Mouse (Mus musculus) CD4-positive, CD25-positive, alpha-beta regulatory T cell, adult 4 months (primary cell): Measurements from ENCODE around the gene Arhgap24. TPM values are rescaled to one million over a fixed set of nuclear protein-coding genes. Genes with fewer than 3 reads are reported as not detected.
"Not testable (repeated sequence)": the region's sequence is repeated elsewhere in the genome, so short reads cannot be mapped to it uniquely, and the experiment has no call there.

Experiments
- ATAC-seq: one replicate; pipeline ENCODE4 v1.8.0; 2017
- polyA plus RNA-seq, 2 experiments: library from polyadenylated mRNA; unstranded; fragments of 100-300 nt; shearing (Covaris generic); gene quantifications; one replicate each; pipeline ENCODE4 v1.2.1; 2017

The Arhgap24 gene
- polyA plus RNA-seq, 2 experiments from 2014 or later, result 1.8 to 2.7 TPM

GRCm38 (mm10) chr5:102813271-102813670 is 332.1 kb downstream of the Arhgap24 start:
- no peak for ATAC-seq

DNA sequence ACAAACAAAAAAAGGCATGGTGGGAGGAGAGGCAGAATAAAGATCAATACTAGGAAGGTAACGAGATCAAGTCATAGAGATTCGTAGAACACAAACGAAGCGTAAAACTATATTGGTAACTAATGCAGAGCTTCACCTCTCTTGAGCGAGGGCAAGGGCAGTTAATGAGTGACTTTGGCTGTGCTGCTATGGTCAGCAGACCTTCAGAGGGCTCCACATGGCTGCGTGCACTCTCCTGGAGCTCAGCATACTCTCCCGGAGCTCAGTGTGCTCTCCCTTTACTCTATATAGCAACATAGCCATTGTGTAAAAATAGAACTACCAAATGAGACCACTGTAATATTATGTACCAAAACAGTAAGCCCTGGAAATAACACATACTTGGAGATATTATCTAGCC is 336.4 kb downstream of the Arhgap24 start:
- ATAC-seq, result no peak

DNA sequence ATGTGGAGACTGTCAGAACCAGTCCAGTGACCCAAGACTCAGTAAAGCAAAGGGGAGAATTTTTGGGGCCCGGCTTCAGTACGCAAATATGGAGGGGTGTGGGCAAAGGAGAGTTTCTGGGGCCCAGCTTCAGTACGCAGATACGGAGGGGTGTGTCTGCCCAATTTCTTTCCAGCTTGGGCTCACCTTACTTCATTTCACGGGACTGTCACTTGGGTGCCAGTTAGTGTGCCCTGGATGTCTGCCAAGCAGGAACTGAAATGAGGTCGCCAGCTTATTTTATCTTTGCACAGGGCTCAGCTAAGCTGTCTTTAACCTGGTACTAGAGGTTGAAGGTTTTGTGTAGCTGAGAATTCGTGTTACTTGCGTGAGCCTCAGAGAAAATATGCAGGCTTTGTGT is 344.3 kb downstream of the Arhgap24 start:
- no peak for ATAC-seq

- ATAC-seq, result no peak
These were observed 357.9 kb downstream of the Arhgap24 start for GRCm38 (mm10) chr5:102839071-102839470.

- ATAC-seq, result no peak
These were observed 362.9 kb downstream of the Arhgap24 start for GRCm38 (mm10) chr5:102843934-102844709.

- no peak for ATAC-seq
These were observed 363.8 kb downstream of the Arhgap24 start for GRCm38 (mm10) chr5:102844731-102845598.

DNA sequence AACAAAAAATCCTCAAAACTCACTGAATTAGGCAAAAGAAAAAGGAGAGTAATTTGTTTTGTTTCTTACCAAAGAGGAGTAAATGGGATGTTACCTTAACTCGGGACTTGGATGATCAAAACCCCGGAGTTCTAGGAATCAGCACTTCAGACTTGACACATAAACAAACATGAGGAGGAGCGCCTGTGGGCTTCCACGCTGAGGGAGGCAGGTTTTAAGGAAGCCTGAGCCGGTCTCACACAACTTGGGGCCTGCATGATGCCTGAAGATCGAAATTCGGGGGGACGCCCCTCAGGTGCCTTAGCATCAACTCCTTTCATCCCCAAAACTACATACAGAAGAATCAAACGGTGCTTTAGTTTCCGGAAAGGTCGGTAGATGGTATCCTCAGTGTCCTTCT is 364.6 kb downstream of the Arhgap24 start:
- ATAC-seq, result no peak

DNA sequence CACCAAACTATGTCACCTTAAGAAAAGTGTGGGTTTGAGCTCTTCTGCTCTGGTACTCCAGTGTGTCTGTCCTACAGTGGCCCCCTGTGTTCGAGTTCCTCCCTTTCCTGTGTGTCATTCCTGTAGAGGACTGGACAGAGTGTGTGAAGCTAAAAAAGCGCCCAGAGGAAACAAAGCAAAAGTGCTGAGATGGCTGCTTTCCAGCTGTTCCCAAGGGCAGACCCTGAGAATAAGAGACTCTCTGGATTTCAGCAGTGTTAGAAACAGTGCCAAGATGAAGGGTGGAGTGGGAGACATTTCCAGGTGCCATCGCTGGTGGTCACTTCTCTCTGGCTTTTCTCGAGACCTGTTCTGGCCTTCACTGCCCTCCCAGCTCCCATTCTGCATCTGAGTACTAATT is 366.7 kb downstream of the Arhgap24 start:
- ATAC-seq, result no peak

DNA sequence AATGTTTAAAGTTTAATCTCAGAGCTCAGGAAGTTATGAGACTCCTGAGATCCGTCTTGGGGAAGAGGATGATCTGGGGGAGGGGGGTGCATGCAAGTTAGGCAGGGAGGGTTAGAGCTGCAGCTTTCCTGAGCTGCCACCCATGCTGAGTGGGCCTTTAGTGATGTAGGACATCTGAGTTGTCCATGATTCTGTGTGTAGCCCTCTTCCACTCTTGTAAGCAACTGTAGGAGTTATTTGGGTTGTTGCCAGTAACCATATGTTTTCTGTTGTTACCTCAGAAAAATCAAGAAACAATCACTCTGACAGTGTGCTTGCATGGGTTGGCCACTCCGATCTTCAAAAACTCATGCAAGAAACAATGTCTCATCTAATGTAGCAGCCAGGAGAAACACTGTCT is 370.6 kb downstream of the Arhgap24 start:
- no peak for ATAC-seq

DNA sequence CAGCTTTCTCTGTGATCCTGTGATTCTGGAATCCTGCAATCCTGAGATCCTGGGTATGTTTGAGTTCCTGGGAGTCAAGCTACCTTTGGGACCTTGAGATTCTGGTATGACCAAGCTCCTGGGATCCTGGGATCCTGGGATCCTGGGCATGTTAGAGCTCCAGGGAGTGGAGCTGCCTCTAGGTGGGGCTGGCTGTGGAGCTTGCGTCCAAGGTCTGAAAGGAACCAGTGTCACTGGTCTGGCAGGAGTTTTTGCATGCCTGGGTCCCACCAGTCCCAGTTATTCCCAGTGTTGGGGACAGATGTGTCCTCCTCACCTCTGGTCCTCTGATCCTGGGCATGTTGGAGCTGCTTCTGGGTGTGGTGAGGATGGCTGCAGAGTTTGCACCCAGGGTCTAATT is 372.6 kb downstream of the Arhgap24 start:
- no peak for ATAC-seq

GRCm38 (mm10) chr5:102855805-102856204 is 374.6 kb downstream of the Arhgap24 start:
- ATAC-seq, result no peak

- ATAC-seq, result no peak
These were observed 376.9 kb downstream of the Arhgap24 start for GRCm38 (mm10) chr5:102858047-102858446.

DNA sequence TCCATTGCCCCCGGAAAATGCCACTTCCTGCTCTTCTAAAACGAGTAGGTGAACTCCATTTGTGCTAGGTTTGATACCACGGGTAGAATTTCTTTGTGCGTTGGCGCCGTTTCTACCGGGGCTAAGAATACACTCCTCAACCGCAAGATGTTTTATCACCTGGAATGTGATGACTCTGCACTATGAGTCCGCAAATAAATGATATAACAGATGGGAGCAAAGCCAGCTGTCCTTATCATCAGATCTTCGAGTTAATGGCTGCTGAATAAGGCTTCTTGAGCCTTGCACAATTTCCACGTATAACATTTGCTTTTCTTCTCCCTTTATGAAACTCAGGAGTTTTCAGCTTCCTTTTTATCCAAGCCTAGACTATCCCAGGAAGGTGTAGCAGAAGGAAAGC is 378.6 kb downstream of the Arhgap24 start:
- no peak for ATAC-seq

GRCm38 (mm10) chr5:102868196-102868595 is 387.0 kb downstream of the Arhgap24 start:
- no peak for ATAC-seq

GRCm38 (mm10) chr5:102872996-102873395 is 391.8 kb downstream of the Arhgap24 start:
- not testable (repeated sequence) for ATAC-seq

DNA sequence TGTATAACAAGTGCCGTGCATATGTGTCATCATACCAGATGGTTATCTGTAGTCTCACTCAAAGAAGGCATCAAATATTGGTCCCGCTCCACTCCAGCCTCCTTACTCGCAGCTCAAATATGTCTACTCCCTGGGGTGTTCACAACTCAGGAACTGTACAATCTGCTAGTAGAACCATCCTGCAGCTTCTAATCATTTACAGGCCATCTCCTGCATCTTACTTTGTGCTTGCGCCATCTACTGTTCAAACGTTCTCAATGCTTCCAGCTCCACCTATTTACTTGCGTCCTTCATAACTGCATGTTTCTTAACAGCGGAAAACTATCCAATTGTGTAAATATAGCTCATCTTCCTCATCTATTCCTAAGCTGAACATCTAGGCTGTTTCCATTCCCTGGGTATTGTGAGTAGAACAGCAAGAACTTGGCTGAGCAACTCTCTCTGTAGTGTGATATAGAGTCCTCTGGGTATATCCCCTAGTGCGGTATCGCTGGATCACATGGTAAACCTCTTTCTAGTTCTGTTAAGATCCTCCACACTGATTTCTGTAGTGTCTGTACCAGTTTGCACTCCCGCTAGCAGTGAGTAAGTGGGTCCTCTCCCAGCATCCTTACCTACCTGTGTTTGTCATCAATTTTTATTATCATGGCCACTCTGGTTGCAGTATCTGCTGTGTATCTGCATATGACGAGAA is 393.6 kb downstream of the Arhgap24 start:
- peak; percentile 60 for ATAC-seq

DNA sequence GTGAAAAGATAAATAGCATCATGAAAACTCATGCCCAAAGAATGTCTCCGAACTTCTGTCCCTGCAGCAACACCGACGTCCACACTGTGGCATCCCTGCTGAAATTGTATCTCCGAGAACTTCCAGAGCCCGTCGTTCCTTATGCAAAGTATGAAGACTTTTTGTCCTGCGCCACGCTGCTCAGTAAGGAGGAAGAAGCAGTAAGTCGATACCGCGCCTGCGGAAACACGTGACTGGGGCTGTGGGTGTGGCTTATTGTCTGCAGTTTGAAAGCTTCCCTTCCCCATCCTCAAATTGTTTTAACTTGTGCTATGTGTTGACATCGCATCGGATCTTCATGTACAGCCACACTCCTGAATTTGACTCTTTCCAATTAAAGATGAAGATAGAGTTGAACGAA is 394.4 kb downstream of the Arhgap24 start:
- peak; percentile 64 for ATAC-seq

DNA sequence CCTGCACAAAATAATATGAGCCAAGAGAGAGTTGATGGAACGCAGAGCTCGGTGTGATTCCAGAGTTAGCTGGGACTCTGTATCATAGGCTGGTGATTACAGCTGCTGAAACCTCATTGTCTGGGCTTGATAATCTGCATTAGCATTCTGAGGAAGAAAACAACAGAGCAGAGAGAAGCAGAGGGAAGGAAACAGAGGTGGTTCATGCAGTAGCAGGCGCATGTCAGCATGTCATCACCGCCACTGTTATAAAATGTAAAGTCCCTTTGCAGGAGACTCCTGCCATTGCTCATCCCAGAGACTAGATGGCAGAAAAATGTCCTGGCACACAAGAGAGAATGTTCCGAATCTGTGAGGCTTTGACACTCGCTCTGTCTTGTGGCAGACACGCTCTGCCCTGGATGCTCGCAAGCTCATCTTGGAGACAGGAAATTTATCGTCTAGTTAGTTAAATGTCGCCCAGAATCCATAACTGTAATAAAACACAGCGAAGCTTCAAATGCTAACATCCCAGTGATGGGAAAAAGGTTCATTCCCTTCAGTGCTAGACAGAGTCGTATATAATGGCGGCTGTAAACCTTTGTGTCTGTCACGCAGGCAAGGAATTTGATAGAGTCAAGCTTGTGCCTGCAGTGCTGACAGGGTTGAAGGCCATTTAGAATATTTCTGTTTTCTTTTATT is 407.4 kb downstream of the Arhgap24 start:
- no peak for ATAC-seq

GRCm38 (mm10) chr5:102889163-102889488 is 407.9 kb downstream of the Arhgap24 start:
- no peak for ATAC-seq

DNA sequence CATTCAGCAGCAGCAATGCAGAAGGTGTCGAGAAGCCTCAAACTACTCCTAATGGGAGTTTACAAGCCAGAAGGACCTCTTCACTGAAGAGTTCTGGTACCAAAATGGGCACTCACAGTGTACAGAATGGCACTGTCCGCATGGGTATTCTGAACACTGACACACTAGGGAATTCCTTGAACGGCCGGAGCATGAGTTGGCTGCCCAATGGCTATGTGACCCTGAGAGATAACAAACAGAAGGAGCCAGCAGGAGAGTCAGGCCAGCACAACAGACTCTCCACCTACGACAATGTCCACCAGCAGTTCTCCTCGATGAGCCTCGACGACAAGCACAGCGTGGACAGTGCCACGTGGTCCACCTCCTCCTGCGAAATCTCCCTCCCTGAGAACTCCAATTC is 411.0 kb downstream of the Arhgap24 start:
- no peak for ATAC-seq

DNA sequence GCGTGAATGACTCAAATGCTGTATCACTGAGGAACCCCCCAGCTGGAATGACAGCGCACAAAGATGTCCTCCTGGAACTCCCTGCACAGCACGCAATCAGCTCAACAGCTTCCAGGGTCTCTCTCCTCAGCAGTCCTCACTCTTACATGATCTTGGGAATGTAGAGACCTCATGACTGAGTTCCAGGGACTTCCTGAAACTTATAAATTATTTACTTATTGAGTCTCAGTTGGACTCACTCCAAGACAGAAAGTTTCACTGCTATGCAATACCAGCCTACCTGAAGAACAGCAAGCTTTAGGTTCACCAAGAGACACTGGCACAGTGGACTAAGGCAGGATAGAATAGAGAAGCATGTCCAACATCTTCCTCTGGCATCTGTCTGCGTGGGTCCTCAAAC is 417.1 kb downstream of the Arhgap24 start:
- ATAC-seq, result no peak

- ATAC-seq, result no peak
These were observed 418.6 kb downstream of the Arhgap24 start for GRCm38 (mm10) chr5:102899680-102900215.

DNA sequence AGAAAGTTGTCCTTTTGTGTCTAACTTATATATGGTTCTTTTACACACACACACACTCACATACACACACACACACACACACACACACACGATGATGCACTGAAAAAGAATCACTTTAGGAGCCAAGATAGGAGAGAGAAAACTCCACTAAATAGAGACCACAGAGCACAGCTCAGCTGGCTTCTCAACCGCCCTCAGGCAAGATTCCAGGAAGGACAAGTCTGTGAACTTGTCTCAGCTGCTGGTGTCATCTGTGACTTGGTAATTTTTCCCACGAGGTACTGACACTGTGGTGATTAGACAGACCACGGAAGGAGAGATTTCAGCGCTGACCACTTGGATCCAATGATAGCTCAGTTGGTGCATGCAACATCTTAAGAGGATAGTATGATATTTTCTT is 420.0 kb downstream of the Arhgap24 start:
- ATAC-seq, result no peak
